Mouse (Mus musculus) lung, postnatal 25 days (tissue): ENCODE data around the gene Tmem126b.

Experiments
- DNase-seq: peaks from one replicate; pipeline ENCODE4 v3.0.0; 2022; ENCODE audit warnings: low spot score

Tmem126b gene

GRCm38 (mm10) chr7:90426020-90427001 lies 49.5 kb downstream of the Tmem126b start, which contains the start of gene Ccdc89:
TSS of gene Ccdc89 (plus strand) at chr7:90426577.
- peak; percentile 90 for DNase-seq
